Mouse (Mus musculus): Measurements from ENCODE around the gene Vmn1r29. TPM values are rescaled to one million over a fixed set of nuclear protein-coding genes. Genes with fewer than 3 reads are reported as not detected.
"Not testable (repeated sequence)": the region's sequence is repeated elsewhere in the genome, so short reads cannot be mapped to it uniquely, and the experiment has no call there.

Gene Vmn1r29
- polyA plus RNA-seq (2014; fragmentation: Nextera tagmentation; extraction: Ambion mirVana) = not detected in 2 replicates

DNA sequence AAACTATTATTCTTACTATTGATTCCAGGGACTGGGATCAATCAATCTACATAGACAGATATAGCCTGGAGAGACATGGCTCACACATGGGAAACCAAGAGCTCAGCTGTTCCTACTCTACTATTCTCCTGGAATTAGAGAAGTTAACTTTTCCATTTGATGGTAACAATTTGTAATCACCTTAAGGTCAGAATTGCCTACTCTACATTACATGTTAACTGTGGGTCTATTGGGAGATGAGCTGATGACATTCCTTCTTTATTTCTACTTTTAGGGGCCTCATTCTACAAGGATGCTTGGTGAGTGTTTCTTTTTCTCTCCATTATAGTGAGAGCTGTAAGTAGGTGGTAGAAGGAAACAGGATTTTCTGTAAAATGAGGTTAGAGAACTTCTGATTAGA is at the start of gene Vmn1r29:
Gene Vmn1r29 (plus strand): TSS at position 301 of the 400 bp plus-strand sequence.
- no peaks in the 10 kb centered on the region for H3K36me3 ChIP-seq (ENCODE audit: control insufficient read depth, insufficient read depth, low read length)
- ATAC-seq (ENCODE audit: insufficient number of reproducible peaks, low FRiP score, low TSS enrichment, low read depth) (no peak), DNase-seq (ENCODE audit: low spot score) (no peak)
- no peaks in the 10 kb centered on the region for H3K27me3 ChIP-seq (ENCODE audit: control insufficient read depth, insufficient read depth, low read length)
- no peaks in the 10 kb centered on the region for H3K9me3 ChIP-seq (ENCODE audit: control insufficient read depth, low read length)
- no peak within 1 kb of the TSS for H3K4me2 ChIP-seq (ENCODE audit: low read depth, severe bottlenecking)
- H3K9ac ChIP-seq (ENCODE audit: low read length) = no peak within 1 kb of the TSS
- no peak within 1 kb of the TSS for H3K27ac ChIP-seq (replicated peaks; ENCODE audit: low read depth, low read length)
- H3K4me1 ChIP-seq (ENCODE audit: control insufficient read depth, insufficient read depth, low read length) = no peaks in the 10 kb centered on the region
- H3K4me3 ChIP-seq (ENCODE audit: low read depth, low read length) = no peak within 1 kb of the TSS

DNA sequence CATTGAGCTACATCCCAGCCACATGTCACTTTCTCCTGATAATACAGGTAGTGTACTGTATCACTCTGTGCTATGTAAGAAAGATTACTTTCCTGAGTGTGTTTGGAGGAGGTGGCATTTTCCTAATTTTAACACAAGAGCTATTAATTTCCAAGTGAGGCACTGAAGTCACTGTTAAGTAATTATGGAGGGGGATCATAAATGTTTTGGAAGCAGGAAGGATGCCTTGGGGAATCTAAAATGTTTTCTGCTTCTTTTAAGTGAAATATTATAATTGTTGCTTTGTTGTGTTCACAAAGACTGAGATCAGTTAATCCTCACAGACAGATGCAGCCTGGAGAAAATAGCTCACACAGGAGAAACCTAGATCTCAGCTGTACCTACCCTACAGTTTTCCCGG is 39.6 kb upstream of the Vmn1r29 start, which contains the start of gene Vmn1r28:
Gene Vmn1r28 (plus strand): TSS at position 301 of the 400 bp plus-strand sequence.
- Histone ChIP-seq H3K4me2 (ENCODE audit: low read depth, severe bottlenecking) (no peak within 1 kb of the TSS), H3K27me3 (ENCODE audit: control insufficient read depth, insufficient read depth, low read length) (no peaks in the 10 kb centered on the region), H3K4me1 (ENCODE audit: control insufficient read depth, insufficient read depth, low read length) (no peaks in the 10 kb centered on the region), H3K36me3 (ENCODE audit: control insufficient read depth, insufficient read depth, low read length) (no peaks in the 10 kb centered on the region), H3K4me3 (ENCODE audit: low read depth, low read length) (no peak within 1 kb of the TSS), H3K27ac (replicated peaks; ENCODE audit: low read depth, low read length) (no peak within 1 kb of the TSS), H3K9me3 (ENCODE audit: control insufficient read depth, low read length) (no peaks in the 10 kb centered on the region), H3K9ac (ENCODE audit: low read length) (no peak within 1 kb of the TSS)
- DNase-seq (ENCODE audit: low spot score) (no peak), ATAC-seq (ENCODE audit: insufficient number of reproducible peaks, low FRiP score, low TSS enrichment, low read depth) (no peak)
- 91% methylated on average over 1 of the region's 1 CpGs for WGBS

DNA sequence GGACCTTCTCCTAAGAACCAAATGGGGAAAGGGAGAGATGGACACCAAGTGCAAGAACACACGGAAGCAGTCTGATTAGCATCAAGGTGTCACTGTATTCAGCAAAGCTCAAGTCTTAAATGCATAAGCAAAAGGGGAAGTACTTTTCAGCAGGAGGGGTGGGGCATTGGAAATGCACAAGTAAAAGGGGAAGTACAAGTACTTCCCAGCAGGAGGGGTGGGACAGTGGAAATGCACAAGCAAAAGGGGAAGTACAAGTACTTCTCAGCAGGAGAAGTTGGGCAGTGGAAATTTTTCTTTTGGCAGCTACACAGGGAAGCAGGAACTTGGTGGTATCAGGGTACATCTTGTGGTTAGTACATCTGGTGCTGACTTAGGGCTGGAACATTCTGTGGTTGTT is 21.7 kb upstream of the Vmn1r29 start:
- ATAC-seq (ENCODE audit: insufficient number of reproducible peaks, low FRiP score, low TSS enrichment, low read depth); H3K4me1 ChIP-seq (ENCODE audit: control insufficient read depth, insufficient read depth, low read length); H3K27ac ChIP-seq (replicated peaks; ENCODE audit: low read depth, low read length); H3K9me3 ChIP-seq (ENCODE audit: control insufficient read depth, low read length); H3K36me3 ChIP-seq (ENCODE audit: control insufficient read depth, insufficient read depth, low read length); H3K27me3 ChIP-seq (ENCODE audit: control insufficient read depth, insufficient read depth, low read length); DNase-seq (ENCODE audit: low spot score); H3K9ac ChIP-seq (ENCODE audit: low read length); H3K4me2 ChIP-seq (ENCODE audit: low read depth, severe bottlenecking); H3K4me3 ChIP-seq (ENCODE audit: low read depth, low read length): not testable (repeated sequence)
- WGBS = 87% methylated on average over 1 of the region's 1 CpGs

DNA sequence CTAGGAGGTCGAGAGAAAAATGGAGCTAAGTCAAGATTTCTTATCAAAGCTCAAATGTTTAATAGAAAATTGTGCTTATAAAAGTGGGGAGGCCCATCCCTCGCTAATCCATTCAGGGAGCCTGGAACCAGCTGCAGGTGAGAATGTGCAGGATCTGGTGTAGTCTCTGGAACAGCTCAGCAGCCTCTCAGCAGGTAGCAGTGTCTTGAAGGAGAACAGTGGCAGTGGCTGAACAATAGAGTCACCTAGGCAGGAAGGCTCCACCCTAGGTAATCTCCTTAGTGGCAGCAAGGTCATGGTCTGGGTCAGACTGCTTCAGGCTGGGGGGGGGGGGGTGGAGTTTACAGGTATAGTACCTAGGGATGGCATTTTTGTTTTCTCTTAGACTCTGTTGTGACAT is 9.1 kb upstream of the Vmn1r29 start:
- ATAC-seq (ENCODE audit: insufficient number of reproducible peaks, low FRiP score, low TSS enrichment, low read depth) (no peak), DNase-seq (ENCODE audit: low spot score) (no peak)
- Histone ChIP-seq H3K27ac (replicated peaks; ENCODE audit: low read depth, low read length) (no peak overlapping the region), H3K36me3 (ENCODE audit: control insufficient read depth, insufficient read depth, low read length) (no peaks in the 10 kb centered on the region), H3K4me1 (ENCODE audit: control insufficient read depth, insufficient read depth, low read length) (no peaks in the 10 kb centered on the region), H3K4me3 (ENCODE audit: low read depth, low read length) (no peak overlapping the region), H3K9me3 (ENCODE audit: control insufficient read depth, low read length) (no peaks in the 10 kb centered on the region), H3K27me3 (ENCODE audit: control insufficient read depth, insufficient read depth, low read length) (no peaks in the 10 kb centered on the region), H3K9ac (ENCODE audit: low read length) (no peak overlapping the region), H3K4me2 (ENCODE audit: low read depth, severe bottlenecking) (no peak overlapping the region)
- 88% methylated on average over 2 of the region's 2 CpGs for WGBS

DNA sequence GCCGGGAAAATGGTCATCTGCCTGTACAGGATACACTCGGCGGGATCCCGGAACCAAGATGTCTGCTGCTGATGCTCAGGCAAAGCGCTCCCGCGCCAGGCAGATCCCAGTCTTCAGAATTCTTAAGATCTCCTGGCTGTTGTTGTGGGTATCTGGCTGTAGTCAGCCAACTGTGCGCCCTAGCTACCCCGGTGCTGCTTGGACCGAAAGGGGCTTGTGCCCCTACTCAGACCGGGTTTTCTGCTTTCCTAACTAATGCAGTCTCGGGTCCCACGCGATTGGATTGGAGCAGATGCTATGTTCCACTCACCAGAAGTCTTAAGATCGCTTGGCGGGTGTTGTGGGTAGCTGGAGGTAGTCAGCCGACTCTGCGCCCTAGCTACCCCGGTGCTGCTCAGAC is 2.8 kb upstream of the Vmn1r29 start:
- not testable (repeated sequence) for ATAC-seq (ENCODE audit: insufficient number of reproducible peaks, low FRiP score, low TSS enrichment, low read depth)

DNA sequence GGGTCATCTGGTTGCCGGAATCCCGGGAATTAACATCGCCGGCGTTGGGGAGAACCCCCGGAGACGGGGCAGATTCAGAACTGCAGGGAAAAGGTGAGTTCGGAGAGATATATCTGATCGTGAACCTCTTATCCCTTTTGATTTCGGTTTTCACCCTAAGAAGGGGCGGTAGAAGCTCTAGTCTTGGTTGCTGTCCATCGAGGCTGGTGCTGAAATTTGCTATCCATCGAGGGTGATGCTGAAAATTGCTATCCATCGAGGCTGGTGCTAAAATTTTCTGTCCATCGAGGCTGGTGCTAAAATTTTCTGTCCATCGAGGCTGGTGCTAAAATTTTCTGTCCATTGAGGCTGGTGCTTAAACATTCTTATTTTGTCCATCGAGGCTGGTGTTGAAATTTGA is 29.3 kb downstream of the Vmn1r29 start:
- not testable (repeated sequence) for H3K27ac ChIP-seq (replicated peaks; ENCODE audit: low read depth, low read length); H3K4me2 ChIP-seq (ENCODE audit: low read depth, severe bottlenecking); H3K9me3 ChIP-seq (ENCODE audit: control insufficient read depth, low read length); H3K4me3 ChIP-seq (ENCODE audit: low read depth, low read length); H3K27me3 ChIP-seq (ENCODE audit: control insufficient read depth, insufficient read depth, low read length); H3K36me3 ChIP-seq (ENCODE audit: control insufficient read depth, insufficient read depth, low read length); ATAC-seq (ENCODE audit: insufficient number of reproducible peaks, low FRiP score, low TSS enrichment, low read depth); H3K4me1 ChIP-seq (ENCODE audit: control insufficient read depth, insufficient read depth, low read length); DNase-seq (ENCODE audit: low spot score); H3K9ac ChIP-seq (ENCODE audit: low read length)
- 78% methylated on average over 17 of the region's 17 CpGs for WGBS

More for the DNA sequence above, 2.8 kb upstream of the Vmn1r29 start:
- DNase-seq (ENCODE audit: low spot score); H3K27me3 ChIP-seq (ENCODE audit: control insufficient read depth, insufficient read depth, low read length); H3K4me3 ChIP-seq (ENCODE audit: low read depth, low read length); H3K36me3 ChIP-seq (ENCODE audit: control insufficient read depth, insufficient read depth, low read length); H3K9ac ChIP-seq (ENCODE audit: low read length); H3K9me3 ChIP-seq (ENCODE audit: control insufficient read depth, low read length); H3K4me2 ChIP-seq (ENCODE audit: low read depth, severe bottlenecking); H3K4me1 ChIP-seq (ENCODE audit: control insufficient read depth, insufficient read depth, low read length); H3K27ac ChIP-seq (replicated peaks; ENCODE audit: low read depth, low read length): not testable (repeated sequence)
- 80% methylated on average over 19 of the region's 19 CpGs for WGBS

Other genes with a start within 250 kb of the Vmn1r29 start
- not detected in 2 replicates for gene Vmn1r27, start 82.7 kb upstream of the Vmn1r29 start, polyA plus RNA-seq (2014; fragmentation: Nextera tagmentation; extraction: Ambion mirVana)
- not detected in 2 replicates for gene Vmn1r28, start 39.5 kb upstream of the Vmn1r29 start, polyA plus RNA-seq (2014; fragmentation: Nextera tagmentation; extraction: Ambion mirVana)
- not detected in 2 replicates for gene Vmn1r30, start 141.8 kb downstream of the Vmn1r29 start, polyA plus RNA-seq (2014; fragmentation: Nextera tagmentation; extraction: Ambion mirVana)
- gene Vmn1r31, start 173.8 kb downstream of the Vmn1r29 start, polyA plus RNA-seq (2014; fragmentation: Nextera tagmentation; extraction: Ambion mirVana) = not detected in 2 replicates